Mouse (Mus musculus): ENCODE results near the gene Mfsd2a. TPM values are rescaled to one million over a fixed set of nuclear protein-coding genes. Genes with fewer than 3 reads are reported as not detected.

Mfsd2a gene
- polyA plus RNA-seq (2011; ENCODE audit: insufficient read depth, insufficient read length, low read depth, missing spikeins), result 0.93 and 1.7 TPM in 2 replicates

- Histone ChIP-seq H3K27me3 (ENCODE audit: control insufficient read depth, insufficient read depth, low read length, poor library complexity, severe bottlenecking) (peaks cover 13% of the 10 kb centered on the region), H3K4me3 (ENCODE audit: low read depth, low read length) (peak within 1 kb of the TSS; percentile 46), H3K27ac (ENCODE audit: insufficient read depth, low read length) (no peak within 1 kb of the TSS), H3K4me1 (ENCODE audit: control insufficient read depth, insufficient read depth, low read length) (no peaks in the 10 kb centered on the region), H3K9ac (ENCODE audit: low read depth, poor library complexity, severe bottlenecking) (peak within 1 kb of the TSS; percentile 41; the same call in 1 of the 2 replicates), H3K36me3 (ENCODE audit: control insufficient read depth, insufficient read depth, low read length, poor library complexity, severe bottlenecking) (no peaks in the 10 kb centered on the region), H3K9me3 (replicated peaks; ENCODE audit: control insufficient read depth, insufficient read depth, low read length, poor library complexity, severe bottlenecking) (no peaks in the 10 kb centered on the region)
- TF ChIP-seq EP300 (IDR thresholded peaks at IDR 0.05; ENCODE audit: insufficient read depth, low read depth, low read length) (no peak), POLR2A (IDR thresholded peaks at IDR 0.05; ENCODE audit: insufficient read depth, low read length) (no peak), CTCF (IDR thresholded peaks at IDR 0.05; ENCODE audit: low read depth, low read length) (no peak)
These were observed at the start of gene Mfsd2a for GRCm38 (mm10) chr4:122961100-122961567. TSS of gene Mfsd2a (minus strand) at chr4:122961188.

GRCm38 (mm10) chr4:123005054-123005966, 44.3 kb upstream of the Mfsd2a start:
- TF ChIP-seq EP300 (IDR thresholded peaks at IDR 0.05; ENCODE audit: insufficient read depth, low read depth, low read length) (no peak), CTCF (IDR thresholded peaks at IDR 0.05; ENCODE audit: low read depth, low read length) (no peak), POLR2A (IDR thresholded peaks at IDR 0.05; ENCODE audit: insufficient read depth, low read length) (no peak)
- Histone ChIP-seq H3K9ac (ENCODE audit: low read depth, poor library complexity, severe bottlenecking) (no peak overlapping the region), H3K9me3 (replicated peaks; ENCODE audit: control insufficient read depth, insufficient read depth, low read length, poor library complexity, severe bottlenecking) (no peaks in the 10 kb centered on the region), H3K4me1 (ENCODE audit: control insufficient read depth, insufficient read depth, low read length) (peaks cover 9% of the 10 kb centered on the region), H3K36me3 (ENCODE audit: control insufficient read depth, insufficient read depth, low read length, poor library complexity, severe bottlenecking) (no peaks in the 10 kb centered on the region), H3K27me3 (ENCODE audit: control insufficient read depth, insufficient read depth, low read length, poor library complexity, severe bottlenecking) (no peaks in the 10 kb centered on the region), H3K4me3 (ENCODE audit: low read depth, low read length) (no peak overlapping the region), H3K27ac (ENCODE audit: insufficient read depth, low read length) (no peak overlapping the region)

- no peaks in the 10 kb centered on the region for H3K9me3 ChIP-seq (replicated peaks; ENCODE audit: control insufficient read depth, insufficient read depth, low read length, poor library complexity, severe bottlenecking)
- no peaks in the 10 kb centered on the region for H3K27me3 ChIP-seq (ENCODE audit: control insufficient read depth, insufficient read depth, low read length, poor library complexity, severe bottlenecking)
- H3K4me1 ChIP-seq (ENCODE audit: control insufficient read depth, insufficient read depth, low read length), result peaks cover 12% of the 10 kb centered on the region
- peak overlapping the region; percentile 1; the same call in 1 of the 2 replicates for H3K4me3 ChIP-seq (ENCODE audit: low read depth, low read length)
- peak overlapping the region; percentile 23; the same call in 1 of the 2 replicates for H3K27ac ChIP-seq (ENCODE audit: insufficient read depth, low read length)
- H3K9ac ChIP-seq (ENCODE audit: low read depth, poor library complexity, severe bottlenecking), result no peak overlapping the region
- TF ChIP-seq EP300 (IDR thresholded peaks at IDR 0.05; ENCODE audit: insufficient read depth, low read depth, low read length), result no peak
- no peak for TF ChIP-seq POLR2A (IDR thresholded peaks at IDR 0.05; ENCODE audit: insufficient read depth, low read length)
- no peak for TF ChIP-seq CTCF (IDR thresholded peaks at IDR 0.05; ENCODE audit: low read depth, low read length)
- H3K36me3 ChIP-seq (ENCODE audit: control insufficient read depth, insufficient read depth, low read length, poor library complexity, severe bottlenecking), result no peaks in the 10 kb centered on the region
These were observed 39.8 kb upstream of the Mfsd2a start for GRCm38 (mm10) chr4:123000617-123001342.

GRCm38 (mm10) chr4:123000130-123000529, 39.1 kb upstream of the Mfsd2a start:
- Histone ChIP-seq H3K4me3 (ENCODE audit: low read depth, low read length) (no peak overlapping the region), H3K9me3 (replicated peaks; ENCODE audit: control insufficient read depth, insufficient read depth, low read length, poor library complexity, severe bottlenecking) (no peaks in the 10 kb centered on the region), H3K36me3 (ENCODE audit: control insufficient read depth, insufficient read depth, low read length, poor library complexity, severe bottlenecking) (no peaks in the 10 kb centered on the region), H3K27me3 (ENCODE audit: control insufficient read depth, insufficient read depth, low read length, poor library complexity, severe bottlenecking) (no peaks in the 10 kb centered on the region), H3K27ac (ENCODE audit: insufficient read depth, low read length) (no peak overlapping the region), H3K4me1 (ENCODE audit: control insufficient read depth, insufficient read depth, low read length) (peaks cover 12% of the 10 kb centered on the region), H3K9ac (ENCODE audit: low read depth, poor library complexity, severe bottlenecking) (no peak overlapping the region)
- TF ChIP-seq EP300 (IDR thresholded peaks at IDR 0.05; ENCODE audit: insufficient read depth, low read depth, low read length), result no peak

GRCm38 (mm10) chr4:122999263-122999691, 38.3 kb upstream of the Mfsd2a start:
- H3K4me3 ChIP-seq (ENCODE audit: low read depth, low read length), result no peak overlapping the region
- TF ChIP-seq CTCF (IDR thresholded peaks at IDR 0.05; ENCODE audit: low read depth, low read length) (no peak), EP300 (IDR thresholded peaks at IDR 0.05; ENCODE audit: insufficient read depth, low read depth, low read length) (no peak; the same call in 1 of the 2 replicates), POLR2A (IDR thresholded peaks at IDR 0.05; ENCODE audit: insufficient read depth, low read length) (no peak)
- H3K27me3 ChIP-seq (ENCODE audit: control insufficient read depth, insufficient read depth, low read length, poor library complexity, severe bottlenecking), result no peaks in the 10 kb centered on the region
- H3K36me3 ChIP-seq (ENCODE audit: control insufficient read depth, insufficient read depth, low read length, poor library complexity, severe bottlenecking), result no peaks in the 10 kb centered on the region
- H3K4me1 ChIP-seq (ENCODE audit: control insufficient read depth, insufficient read depth, low read length), result peaks cover 12% of the 10 kb centered on the region
- no peak overlapping the region for H3K9ac ChIP-seq (ENCODE audit: low read depth, poor library complexity, severe bottlenecking)
- H3K9me3 ChIP-seq (replicated peaks; ENCODE audit: control insufficient read depth, insufficient read depth, low read length, poor library complexity, severe bottlenecking), result no peaks in the 10 kb centered on the region
- peak overlapping the region; percentile 74 for H3K27ac ChIP-seq (ENCODE audit: insufficient read depth, low read length)

Data from ES-Bruce4 (cell line).